Mouse (Mus musculus): ENCODE measurements at regions not wholly inside any gene's neighbourhood (a gene's known extent, or its start where the extent isn't known, plus 50 kb on each side); places are given as distances from the start of the nearest gene placed in this dataset.

DNA sequence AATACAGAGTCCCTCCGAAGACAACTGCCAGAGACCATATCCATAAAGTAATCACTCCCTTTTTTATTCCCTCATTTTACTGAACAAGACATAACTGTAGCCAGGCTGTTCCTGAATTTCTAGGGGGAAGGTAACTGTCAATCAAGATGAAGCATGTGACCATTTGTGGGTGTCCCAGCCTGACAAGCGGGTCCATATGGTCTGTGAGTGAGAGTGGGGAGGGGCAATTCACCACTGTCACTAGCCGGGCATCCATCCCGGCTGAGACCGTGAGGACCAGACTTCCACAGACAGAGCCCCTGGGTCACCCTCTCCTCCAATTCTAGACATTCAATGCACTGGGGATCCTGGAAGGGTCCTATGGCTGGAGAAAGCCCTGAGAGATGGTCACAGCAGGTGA is 54.6 kb downstream of the Gm11733 start:
- no peak for DNase-seq

- no peak for DNase-seq
Observed at GRCm38 (mm10) chr11:117540609-117541008, 56.4 kb downstream of the Gm11733 start.

DNA sequence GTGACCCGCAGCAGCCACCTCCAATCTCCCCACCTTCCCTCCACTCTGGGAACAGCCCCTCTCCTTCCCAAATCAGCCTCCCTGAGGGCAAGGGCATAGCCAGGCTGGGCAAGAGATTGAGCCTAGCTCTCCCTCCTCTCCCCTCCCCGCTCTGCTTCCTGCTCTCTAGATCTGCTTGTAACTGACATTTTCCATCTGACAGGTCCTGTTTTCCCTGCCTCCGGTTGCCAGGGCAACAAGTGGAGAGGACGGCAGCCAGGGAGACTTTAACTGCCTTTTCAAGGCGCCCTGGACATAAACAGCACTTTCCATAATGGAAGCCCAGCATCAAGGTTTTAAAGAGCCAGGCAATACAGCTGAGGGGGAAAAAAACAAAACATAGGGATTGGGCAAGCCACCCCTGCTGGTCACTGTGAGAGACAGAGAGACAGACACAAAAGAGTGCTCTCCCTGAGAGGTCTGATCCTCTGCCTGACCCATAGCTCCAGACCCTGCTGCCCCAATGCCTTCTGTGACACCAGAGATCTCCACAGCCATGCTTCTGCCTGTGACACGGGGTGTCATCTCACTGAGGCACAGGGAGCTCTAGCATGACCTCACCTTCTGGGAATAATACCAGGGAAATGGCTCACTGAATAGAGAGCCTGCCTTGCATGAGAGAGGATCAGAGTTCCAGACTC is 57.2 kb downstream of the Gm11733 start:
- peak; percentile 77 for DNase-seq

DNA sequence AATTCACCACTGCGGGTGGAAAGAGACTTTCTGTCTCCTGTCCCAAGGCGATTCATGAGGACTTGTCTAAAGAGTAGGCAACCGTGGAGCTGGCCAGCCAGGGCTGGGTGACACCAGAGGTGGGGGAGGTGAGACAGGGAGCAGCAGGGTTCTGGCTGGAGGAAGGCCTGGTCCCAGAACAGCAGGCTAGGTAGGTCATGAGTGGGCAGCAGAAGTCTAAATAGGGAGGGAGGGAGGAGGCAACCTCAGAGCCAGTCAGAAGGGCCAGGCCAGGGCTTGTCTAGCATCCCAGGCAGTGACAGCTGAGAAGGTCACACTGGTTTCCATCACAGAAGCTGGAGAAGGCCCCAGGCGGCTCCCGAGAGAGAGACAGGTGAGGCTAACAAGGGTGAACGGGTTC is 59.0 kb downstream of the Gm11733 start:
- DNase-seq = no peak

DNA sequence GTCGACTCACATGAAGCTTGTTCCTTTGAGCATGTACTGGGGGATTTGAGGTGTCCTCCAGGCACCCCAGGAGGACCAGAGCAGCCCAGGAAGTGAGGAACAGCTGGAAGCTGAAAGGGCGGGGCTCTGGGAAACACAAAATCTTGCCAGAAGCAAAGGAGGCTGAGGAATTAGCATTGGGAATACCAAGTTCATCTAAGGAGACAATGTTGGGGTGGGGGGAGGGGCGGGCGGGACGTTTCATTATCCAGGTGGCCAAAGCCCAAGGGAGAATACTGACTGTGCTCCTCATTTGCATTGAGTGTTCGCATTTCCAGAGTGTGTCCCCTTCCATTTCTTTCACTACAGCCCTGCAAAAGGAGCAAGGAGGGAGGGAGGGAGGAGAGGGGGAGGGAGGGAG is 60.3 kb downstream of the Gm11733 start:
- DNase-seq = no peak

DNA sequence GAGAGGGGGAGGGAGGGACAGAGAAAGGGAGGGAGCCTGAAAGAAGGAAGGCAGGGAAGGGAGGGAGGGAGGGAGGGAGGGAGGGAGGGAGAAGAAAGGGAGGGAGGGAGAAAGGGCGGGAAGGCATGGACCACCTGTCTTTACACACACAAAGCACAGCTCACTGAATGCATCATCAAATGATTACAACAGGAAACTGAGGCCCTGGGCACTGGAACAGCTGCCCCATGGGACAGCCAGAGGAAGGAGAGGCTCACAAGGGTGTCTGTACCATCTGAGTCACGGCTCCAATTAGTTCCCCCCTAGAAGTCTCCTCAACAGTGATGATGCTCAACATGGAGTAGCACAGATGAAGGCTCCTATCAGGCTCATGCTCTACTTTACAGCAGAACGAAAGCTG is 60.8 kb downstream of the Gm11733 start:
- DNase-seq = no peak

- DNase-seq = no peak
Observed at GRCm38 (mm10) chr11:117551926-117552325, 67.8 kb downstream of the Gm11733 start.

DNA sequence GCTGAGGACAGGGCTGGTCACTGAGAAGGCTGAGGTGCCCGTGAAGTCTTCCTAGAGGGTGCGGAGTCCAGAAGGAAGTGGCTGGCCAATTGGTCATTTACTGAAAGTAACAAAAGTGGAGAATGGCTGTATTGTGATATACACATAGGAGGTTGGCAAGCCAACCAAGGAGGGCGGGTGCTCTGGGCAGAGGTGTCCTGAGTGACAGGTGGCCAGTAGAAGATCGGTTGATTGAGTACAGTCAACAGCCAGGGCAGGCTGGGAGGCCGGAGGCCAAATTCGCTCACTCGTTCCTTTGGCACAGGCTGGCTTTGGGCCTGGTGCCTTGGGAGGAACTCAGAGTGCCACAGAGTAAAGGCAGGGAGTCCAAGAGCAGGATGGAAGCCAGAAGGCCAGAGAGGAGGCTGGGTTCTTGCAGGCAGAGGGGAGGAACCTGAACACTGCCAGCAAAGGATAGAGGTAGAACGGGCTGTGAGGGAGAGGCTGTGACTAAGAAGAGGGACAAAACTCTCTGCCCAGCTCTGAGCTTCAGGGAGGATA is 68.3 kb downstream of the Gm11733 start:
- DNase-seq = no peak

DNA sequence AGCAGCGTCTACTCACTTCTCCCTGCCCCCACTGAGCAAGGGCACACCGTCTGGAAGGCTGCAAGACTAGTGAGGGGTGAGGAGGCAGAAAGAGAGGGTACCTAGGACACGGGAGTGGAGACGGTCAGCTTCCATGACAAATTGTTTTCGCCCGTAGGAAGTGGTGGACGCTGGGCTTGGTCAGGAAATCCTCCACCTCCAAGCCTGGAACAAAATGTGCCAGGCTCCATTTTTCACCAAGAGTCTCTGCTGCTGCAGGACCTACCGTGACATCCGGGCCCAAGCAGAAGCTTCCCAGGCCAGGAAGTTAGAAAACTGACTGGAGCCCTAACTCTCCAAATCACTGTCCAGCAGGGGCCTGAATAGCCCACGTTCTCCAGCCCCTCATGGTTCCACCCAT is 69.9 kb downstream of the Gm11733 start:
- DNase-seq = peak; percentile 62

- DNase-seq = peak; percentile 74
Observed at GRCm38 (mm10) chr11:117557474-117558381, 73.6 kb downstream of the Gm11733 start.

- no peak for DNase-seq
Observed at GRCm38 (mm10) chr11:117559839-117560238, 75.7 kb downstream of the Gm11733 start.

DNA sequence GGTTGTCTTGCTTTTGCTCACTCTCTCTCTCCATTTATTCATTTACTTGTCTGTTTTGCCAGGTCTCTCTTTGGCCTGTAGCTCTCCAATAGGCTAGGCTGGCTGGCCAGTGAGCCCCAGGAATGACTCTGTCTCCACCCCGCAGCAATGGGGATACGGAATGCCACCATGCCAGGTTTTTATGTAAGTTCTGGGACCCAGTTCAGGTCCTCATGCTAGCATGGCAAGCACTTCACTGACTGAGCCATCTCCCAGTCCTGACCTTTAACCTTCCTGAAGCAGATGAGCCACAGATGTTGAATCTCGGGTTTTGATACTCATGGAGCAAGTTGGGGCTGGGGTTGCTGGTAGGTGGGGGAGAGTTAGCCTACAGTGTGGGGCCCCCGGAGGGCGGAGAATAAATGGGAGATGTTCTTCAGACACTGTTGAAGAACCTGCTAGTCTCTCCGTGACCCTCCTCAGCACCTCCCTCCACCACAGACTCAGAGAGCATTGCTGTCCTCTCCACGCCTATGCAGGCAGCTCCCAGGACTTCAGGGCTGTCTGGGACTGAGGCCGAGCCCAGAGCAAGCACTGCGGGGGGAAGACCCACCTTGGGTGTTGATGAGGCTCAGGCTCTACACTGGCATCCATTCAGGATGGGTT is 83.9 kb downstream of the Gm11733 start:
- DNase-seq = peak; percentile 13

- peak; percentile 86 for DNase-seq
Observed at GRCm38 (mm10) chr11:117568606-117568991, 84.4 kb downstream of the Gm11733 start.

- peak; percentile 18 for DNase-seq
Observed at GRCm38 (mm10) chr11:117569566-117570101, 84.5 kb upstream of the Tnrc6c start.

- DNase-seq = no peak
Observed at GRCm38 (mm10) chr11:117571858-117572257, 82.2 kb upstream of the Tnrc6c start.

DNA sequence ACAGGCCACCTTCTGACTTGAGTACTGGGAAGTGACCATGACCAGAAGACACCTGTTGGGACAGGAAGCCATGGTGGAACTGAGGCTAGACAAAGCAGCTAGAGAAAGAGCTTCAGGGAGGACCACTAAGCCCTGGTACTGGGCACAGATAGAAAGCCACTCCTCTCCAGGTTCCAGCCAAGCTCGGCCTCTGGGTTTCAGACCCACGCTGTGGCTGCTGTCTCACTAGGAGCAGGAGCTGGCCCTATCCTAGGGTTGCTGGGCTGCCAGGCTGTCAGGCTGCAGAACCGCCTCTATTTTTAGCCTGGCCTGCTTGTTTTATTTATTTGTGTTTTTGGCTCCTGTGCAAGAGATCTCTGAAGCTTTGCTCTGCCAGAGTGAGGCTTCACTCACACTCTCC is 79.4 kb upstream of the Tnrc6c start:
- peak; percentile 66 for DNase-seq

DNA sequence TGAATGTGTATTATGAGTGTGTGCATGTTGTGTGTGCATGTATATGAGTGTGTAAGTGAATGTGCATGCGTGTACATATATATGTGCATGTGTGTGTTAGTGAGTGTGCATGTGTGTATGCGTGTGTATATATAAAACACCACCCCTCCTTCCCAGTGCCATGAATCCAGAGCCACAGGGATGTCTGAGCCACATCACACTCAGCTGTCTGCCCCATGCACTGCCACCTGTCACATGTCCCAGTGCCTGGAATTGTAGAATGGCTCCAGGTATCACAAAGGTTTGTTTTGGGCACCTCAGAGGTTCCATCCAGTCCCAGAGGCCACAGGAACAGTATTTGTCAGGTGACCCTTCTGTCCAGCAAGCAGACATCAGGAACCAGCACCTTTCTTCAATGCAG is 75.0 kb upstream of the Tnrc6c start:
- no peak for DNase-seq

- no peak for DNase-seq
Observed at GRCm38 (mm10) chr11:117579720-117580119, 74.4 kb upstream of the Tnrc6c start.

DNA sequence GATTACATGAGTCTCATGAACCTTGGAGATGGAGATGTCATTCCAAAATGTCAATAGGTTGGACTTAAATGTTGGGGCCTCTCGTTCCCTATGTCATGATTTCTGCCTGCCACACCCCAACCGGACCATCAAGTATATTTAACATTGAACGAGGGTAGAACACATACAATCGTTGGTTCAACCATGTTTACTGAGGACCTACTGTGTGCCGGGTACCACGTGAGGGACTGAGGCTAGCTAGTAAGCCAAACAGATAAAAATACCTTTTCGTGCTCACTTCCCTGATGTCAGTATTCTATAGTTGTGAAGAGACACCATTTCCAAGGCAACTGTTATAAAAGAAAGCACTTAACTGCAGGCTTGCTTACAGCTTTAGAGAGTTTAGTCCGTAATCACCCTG is 70.6 kb upstream of the Tnrc6c start:
- DNase-seq = no peak

DNA sequence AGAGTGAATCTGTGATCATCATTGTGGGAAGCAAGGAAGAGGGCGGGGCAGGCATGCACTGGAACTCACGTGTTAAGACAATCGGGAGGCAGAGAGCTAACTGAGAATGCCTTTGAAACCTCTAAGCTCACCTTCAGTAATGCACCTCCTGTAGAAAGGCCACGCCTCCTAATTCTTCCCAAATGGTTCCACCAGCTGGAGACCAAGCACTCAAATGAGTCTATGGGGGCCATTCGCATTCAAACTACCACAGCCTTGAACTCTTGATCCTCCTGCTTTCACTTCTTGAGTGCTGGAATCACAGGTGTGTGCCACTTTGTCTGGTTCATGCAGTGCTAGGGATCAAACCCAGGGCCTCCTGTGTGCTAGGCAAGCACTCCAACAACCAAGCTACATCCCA is 68.5 kb upstream of the Tnrc6c start:
- no peak for DNase-seq

GRCm38 (mm10) chr11:117586063-117586462 is 68.0 kb upstream of the Tnrc6c start:
- no peak for DNase-seq

GRCm38 (mm10) chr11:117586857-117587425 is 67.1 kb upstream of the Tnrc6c start:
- no peak for DNase-seq

DNA sequence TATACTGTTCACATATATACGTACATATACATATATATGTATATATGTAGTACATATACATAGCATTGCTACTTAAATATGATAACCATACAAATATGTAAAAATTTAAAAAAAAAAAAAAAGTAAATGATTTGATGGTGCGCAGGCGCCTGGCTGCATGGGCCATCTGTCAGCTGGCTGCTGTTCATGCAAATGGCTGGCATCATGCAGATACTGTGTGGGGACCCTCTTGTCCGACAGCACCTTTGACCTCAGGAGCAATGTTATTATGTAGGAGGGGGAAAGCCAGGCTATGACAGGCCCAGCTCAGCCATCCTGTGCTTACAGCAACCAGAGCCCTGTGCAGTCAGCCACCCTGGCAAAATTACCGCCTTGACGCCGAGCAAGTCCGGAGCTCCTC is 65.1 kb upstream of the Tnrc6c start:
- DNase-seq = no peak
